Mouse (Mus musculus) lung, embryonic 14.5 days (tissue): ENCODE results near the gene Arih1. TPM values are rescaled to one million over a fixed set of nuclear protein-coding genes. Genes with fewer than 3 reads are reported as not detected.
A peak's percentile ranks its signal among the peaks of the same experiment; 100 is the strongest.
"Not testable (repeated sequence)": the region's sequence is repeated elsewhere in the genome, so short reads cannot be mapped to it uniquely, and the experiment has no call there.

Source experiments
- ATAC-seq: fragments of 200-750 bp; cut with Nextera tagmentation; 2 replicates; pipeline ENCODE4 v1.8.0; 2017; ENCODE audit warnings: mild to moderate bottlenecking, moderate TSS enrichment, moderate library complexity; ENCODE audit not compliant: insufficient read depth
- DNase-seq: peaks from one replicate; pipeline ENCODE4 v3.0.0-alpha.2; 2015
- H3K27ac ChIP-seq: fragments of 300-500 bp; sonication (generic); 2 replicates; pipeline ENCODE4 v1.5.1; 2014; ENCODE audit warnings: low read depth, mild to moderate bottlenecking, moderate library complexity
- H3K27me3 ChIP-seq: fragments of 300-500 bp; sonication (generic); 2 replicates; pipeline ENCODE4 v1.6.1; 2014; ENCODE audit warnings: low read length, control low read depth; ENCODE audit not compliant: insufficient read depth
- H3K36me3 ChIP-seq: fragments of 300-500 bp; sonication (generic); 2 replicates; pipeline ENCODE4 v1.6.1; 2014; ENCODE audit warnings: control low read depth; ENCODE audit not compliant: insufficient read depth
- H3K4me1 ChIP-seq: fragments of 300-500 bp; sonication (generic); 2 replicates; pipeline ENCODE4 v1.6.1; 2014; ENCODE audit warnings: antibody characterized with exemption, control low read depth; ENCODE audit not compliant: insufficient read depth
- H3K4me2 ChIP-seq: fragments of 300-500 bp; sonication (generic); 2 replicates; pipeline ENCODE4 v1.6.1; 2014; ENCODE audit warnings: mild to moderate bottlenecking
- H3K4me3 ChIP-seq: fragments of 300-500 bp; sonication (generic); 2 replicates; pipeline ENCODE4 v1.5.1; 2014; ENCODE audit warnings: low read depth, low read length
- H3K9ac ChIP-seq: fragments of 300-500 bp; sonication (generic); 2 replicates; pipeline ENCODE4 v1.6.1; 2014
- H3K9me3 ChIP-seq: fragments of 300-500 bp; sonication (generic); 2 replicates; pipeline ENCODE4 v1.6.1; 2016; ENCODE audit warnings: low read depth, low read length, control low read depth
- CTCF ChIP-seq: IDR thresholded peaks from 2 replicates; pipeline ENCODE4 v1.5.1; 2016; ENCODE audit warnings: antibody characterized with exemption, low read depth
- WGBS: fragments of 180-500 bp; shearing (Covaris S2); extraction: QIAGEN DNeasy Blood & Tissue Kit; methylation state at CpG from one replicate; pipeline ENCODE4 v1.1.7; 2014; 5-methylcytosine and 5-hydroxymethylcytosine counted together
- polyA plus RNA-seq: library from polyadenylated mRNA; unstranded; fragments of >200 nt; fragmentation: Nextera tagmentation; extraction: Ambion mirVana; gene quantifications from 2 replicates; pipeline ENCODE4 v1.2.1, GENCODE M21; 2014

Arih1 gene
- polyA plus RNA-seq, 1 experiment from 2014 or later = 20.2 TPM

GRCm38 (mm10) chr9:59369220-59369619 lies 117.2 kb downstream of the Arih1 start:
- H3K4me2 ChIP-seq = no peak overlapping the region
- no peak overlapping the region for H3K4me3 ChIP-seq
- H3K27ac ChIP-seq = no peak overlapping the region
- no peaks in the 10 kb centered on the region for H3K36me3 ChIP-seq
- DNase-seq = no peak
- H3K27me3 ChIP-seq = no peaks in the 10 kb centered on the region
- H3K4me1 ChIP-seq = no peaks in the 10 kb centered on the region
- WGBS = 68% methylated on average over 5 of the region's 5 CpGs
- no peak for TF ChIP-seq CTCF
- H3K9me3 ChIP-seq = no peaks in the 10 kb centered on the region
- no peak overlapping the region for H3K9ac ChIP-seq
- ATAC-seq = no peak

- H3K4me1 ChIP-seq, H3K9ac ChIP-seq, H3K9me3 ChIP-seq, H3K4me2 ChIP-seq, H3K4me3 ChIP-seq, DNase-seq, ATAC-seq, H3K27ac ChIP-seq, H3K27me3 ChIP-seq, H3K36me3 ChIP-seq: not testable (repeated sequence)
- whole genome bisulfite sequencing = 78% methylated on average over 1 of the region's 3 CpGs
These were observed 125.9 kb downstream of the Arih1 start for GRCm38 (mm10) chr9:59360487-59360886.

DNA sequence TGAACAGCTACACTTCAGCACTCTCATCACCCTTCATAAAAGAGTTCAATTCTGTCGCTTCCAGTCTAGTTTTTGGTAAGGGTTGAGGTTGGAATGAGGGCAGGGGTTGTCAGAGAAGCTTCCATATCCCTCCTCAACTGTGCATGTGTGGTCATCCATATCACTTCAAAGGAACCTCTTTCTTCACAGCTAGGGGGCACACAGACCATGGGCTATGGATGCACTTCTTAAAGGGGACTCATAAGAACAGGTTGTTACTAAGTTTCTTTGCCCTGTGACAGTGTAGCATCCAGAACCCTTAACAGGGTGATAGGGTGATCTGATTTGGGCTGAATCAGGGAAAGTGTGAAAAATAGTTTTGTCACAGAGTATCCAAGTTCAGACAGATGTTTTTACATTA lies 128.4 kb downstream of the Arih1 start:
- H3K9me3 ChIP-seq, H3K4me2 ChIP-seq, DNase-seq, H3K27me3 ChIP-seq, ATAC-seq, H3K9ac ChIP-seq, H3K4me3 ChIP-seq, H3K4me1 ChIP-seq, H3K27ac ChIP-seq, H3K36me3 ChIP-seq: not testable (repeated sequence)
- TF ChIP-seq CTCF = peak; percentile 24; the same call in 1 of the 2 replicates
- WGBS = 44% methylated on average over 1 of the region's 1 CpGs

- peak within 1 kb of the TSS; percentile 78 for H3K27ac ChIP-seq
- 0 out of 2 replicates have a peak, but pooled peaks have one; percentile 5 for TF ChIP-seq CTCF
- H3K9ac ChIP-seq = peak within 1 kb of the TSS; percentile 57
- ATAC-seq (peak; percentile 99), DNase-seq (peak; percentile 96)
- no peaks in the 10 kb centered on the region for H3K36me3 ChIP-seq
- WGBS = under 1% methylated on average over 32 of the region's 32 CpGs
- H3K4me2 ChIP-seq = peak within 1 kb of the TSS; percentile 76
- no peaks in the 10 kb centered on the region for H3K27me3 ChIP-seq
- H3K9me3 ChIP-seq = no peaks in the 10 kb centered on the region
- peak within 1 kb of the TSS; percentile 63 for H3K4me3 ChIP-seq
- H3K4me1 ChIP-seq = no peaks in the 10 kb centered on the region; the same call in 1 of the 2 replicates
These were observed 133.2 kb downstream of the Arih1 start, which contains the start of gene Bbs4 for GRCm38 (mm10) chr9:59353253-59353639. Gene Bbs4 (minus strand): TSS chr9:59353508.

GRCm38 (mm10) chr9:59352586-59353252 lies 133.7 kb downstream of the Arih1 start:
- Histone ChIP-seq H3K9ac (peak overlapping the region; percentile 57), H3K27ac (peak overlapping the region; percentile 78), H3K36me3 (no peaks in the 10 kb centered on the region), H3K4me1 (no peaks in the 10 kb centered on the region; the same call in 1 of the 2 replicates), H3K27me3 (no peaks in the 10 kb centered on the region), H3K4me3 (peak overlapping the region; percentile 63), H3K4me2 (peak overlapping the region; percentile 76), H3K9me3 (no peaks in the 10 kb centered on the region)
- 8% methylated on average over 15 of the region's 15 CpGs for WGBS
- no peak for TF ChIP-seq CTCF
- no peak for DNase-seq
- ATAC-seq = peak; percentile 4; the same call in 1 of the 2 replicates

GRCm38 (mm10) chr9:59346176-59346575 lies 140.2 kb downstream of the Arih1 start:
- Histone ChIP-seq H3K9me3 (no peaks in the 10 kb centered on the region), H3K27me3 (no peaks in the 10 kb centered on the region), H3K9ac (no peak overlapping the region), H3K4me3 (no peak overlapping the region), H3K4me2 (no peak overlapping the region), H3K4me1 (no peaks in the 10 kb centered on the region), H3K27ac (no peak overlapping the region), H3K36me3 (no peaks in the 10 kb centered on the region)
- no peak for ATAC-seq
- 58% methylated on average over 2 of the region's 2 CpGs for WGBS
- DNase-seq = no peak
- no peak for TF ChIP-seq CTCF

GRCm38 (mm10) chr9:59340002-59340401 lies 146.4 kb downstream of the Arih1 start:
- H3K36me3 ChIP-seq = no peaks in the 10 kb centered on the region; the same call in 1 of the 2 replicates
- 86% methylated on average over 9 of the region's 9 CpGs for WGBS
- ATAC-seq (no peak), DNase-seq (peak; percentile 58)
- TF ChIP-seq CTCF = peak; percentile 53
- H3K4me3 ChIP-seq = no peak overlapping the region
- no peaks in the 10 kb centered on the region for H3K4me1 ChIP-seq
- H3K9me3 ChIP-seq = no peaks in the 10 kb centered on the region
- no peaks in the 10 kb centered on the region for H3K27me3 ChIP-seq
- H3K27ac ChIP-seq = no peak overlapping the region
- H3K9ac ChIP-seq = no peak overlapping the region
- H3K4me2 ChIP-seq = no peak overlapping the region
